Mouse (Mus musculus): Measurements from ENCODE around the gene Gm37240. TPM values are rescaled to one million over a fixed set of nuclear protein-coding genes. Genes with fewer than 3 reads are reported as not detected.

Gm37240 gene
- total RNA-seq, 1 experiment from 2014 or later: 0.93 TPM

DNA sequence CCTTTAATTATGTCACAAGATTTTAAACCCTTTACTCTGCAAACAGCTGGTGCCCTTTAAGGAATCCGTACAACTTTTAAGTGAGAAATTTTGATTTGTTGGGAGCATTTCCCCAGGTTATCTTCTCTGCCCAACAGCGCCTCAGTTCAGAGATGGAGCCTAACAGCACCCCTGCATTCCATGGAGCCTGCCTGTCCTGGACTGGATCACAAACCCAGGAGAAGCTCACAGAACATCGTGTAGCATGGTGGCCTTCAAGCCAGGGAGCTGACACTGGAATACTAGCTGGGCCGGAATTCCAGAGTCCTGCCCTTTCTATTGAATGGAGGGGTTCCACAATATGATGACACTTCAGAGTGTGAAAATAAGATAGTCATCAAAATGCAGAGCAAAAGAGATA is 110.0 kb downstream of the Gm37240 start:
- ATAC-seq (ENCODE audit: extremely low read depth, insufficient number of reproducible peaks, low FRiP score, poor library complexity, severe bottlenecking): no peak

DNA sequence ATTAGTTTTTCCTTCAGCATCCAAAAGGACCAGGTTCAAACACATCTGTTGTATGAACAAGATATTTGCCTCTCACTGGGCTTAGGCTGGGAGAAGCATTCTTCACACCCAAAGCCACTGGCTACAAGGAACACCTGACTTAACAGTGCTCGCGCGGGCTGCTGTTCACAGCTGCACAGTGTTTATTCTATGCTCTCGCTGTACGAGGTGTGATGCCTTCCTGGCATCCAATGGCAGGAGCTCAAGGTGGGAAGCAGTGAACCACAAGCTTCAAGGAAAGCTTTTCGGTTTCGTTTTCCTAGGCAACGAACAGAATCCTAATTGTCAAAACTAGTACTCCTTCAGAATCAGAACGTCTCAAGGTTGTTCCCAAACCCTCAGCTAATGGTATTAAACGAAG is 110.6 kb downstream of the Gm37240 start:
- no peak for ATAC-seq (ENCODE audit: extremely low read depth, insufficient number of reproducible peaks, low FRiP score, poor library complexity, severe bottlenecking)

- no peak for ATAC-seq (ENCODE audit: extremely low read depth, insufficient number of reproducible peaks, low FRiP score, poor library complexity, severe bottlenecking)
Measured at GRCm38 (mm10) chr3:85776126-85776525, 111.2 kb downstream of the Gm37240 start.

DNA sequence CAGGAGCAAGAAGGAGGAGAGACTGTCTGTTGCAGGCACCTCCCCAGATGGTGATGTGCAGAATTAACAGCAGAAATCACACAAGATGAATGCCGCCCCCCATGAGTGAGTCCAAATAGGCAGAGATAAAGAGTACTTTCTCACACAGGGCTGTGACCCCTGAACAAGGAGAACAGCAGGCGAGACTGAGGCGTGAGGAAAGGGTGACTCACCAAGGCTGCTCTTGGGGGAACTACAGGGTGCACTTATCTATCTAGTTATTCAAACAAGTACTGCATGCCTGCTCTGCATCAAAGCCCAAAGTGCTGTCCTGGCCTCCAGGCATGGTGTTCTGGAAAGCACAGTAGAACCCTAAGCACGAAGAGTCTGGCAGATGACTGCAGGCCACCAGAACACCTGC is 113.4 kb downstream of the Gm37240 start:
- no peak for ATAC-seq (ENCODE audit: extremely low read depth, insufficient number of reproducible peaks, low FRiP score, poor library complexity, severe bottlenecking)

DNA sequence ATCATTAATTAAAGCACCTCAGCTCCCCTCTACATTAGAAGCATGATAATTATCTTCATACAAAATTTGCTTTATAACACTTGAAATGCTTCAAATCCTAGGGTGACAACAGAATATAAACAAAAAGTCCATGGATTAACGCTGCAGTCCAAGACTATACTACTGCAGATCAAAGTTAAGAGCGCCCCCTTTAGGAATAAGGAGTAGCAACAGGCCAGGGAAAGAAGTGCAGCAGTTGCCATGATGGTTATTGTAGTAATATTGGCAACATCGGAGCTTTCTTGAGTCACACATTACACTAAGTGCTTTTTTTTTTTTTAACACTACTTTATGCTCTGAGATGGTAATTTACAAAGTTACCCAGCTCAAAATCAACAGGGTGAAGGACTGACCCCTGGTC is 113.9 kb downstream of the Gm37240 start:
- no peak for ATAC-seq (ENCODE audit: extremely low read depth, insufficient number of reproducible peaks, low FRiP score, poor library complexity, severe bottlenecking)

DNA sequence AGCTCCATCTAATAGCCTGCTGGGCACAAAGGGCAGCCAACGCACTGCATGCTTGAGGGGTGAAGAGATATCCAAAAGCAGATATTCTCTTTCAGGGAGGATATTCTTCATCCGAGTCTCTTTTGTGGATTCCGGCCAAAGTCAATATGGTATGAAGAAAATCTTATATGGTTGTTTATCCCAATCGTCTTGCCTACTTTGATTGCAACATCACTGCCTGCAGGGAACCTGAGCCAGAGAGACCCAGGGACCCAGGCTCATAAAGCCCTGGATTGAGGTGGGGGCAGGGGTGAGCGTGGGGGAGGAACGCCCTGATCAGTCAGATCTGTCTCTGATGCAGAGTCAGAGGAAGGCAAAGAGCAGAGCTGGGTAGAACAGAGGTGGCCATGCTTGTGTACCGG is 122.4 kb downstream of the Gm37240 start:
- no peak for ATAC-seq (ENCODE audit: extremely low read depth, insufficient number of reproducible peaks, low FRiP score, poor library complexity, severe bottlenecking)

DNA sequence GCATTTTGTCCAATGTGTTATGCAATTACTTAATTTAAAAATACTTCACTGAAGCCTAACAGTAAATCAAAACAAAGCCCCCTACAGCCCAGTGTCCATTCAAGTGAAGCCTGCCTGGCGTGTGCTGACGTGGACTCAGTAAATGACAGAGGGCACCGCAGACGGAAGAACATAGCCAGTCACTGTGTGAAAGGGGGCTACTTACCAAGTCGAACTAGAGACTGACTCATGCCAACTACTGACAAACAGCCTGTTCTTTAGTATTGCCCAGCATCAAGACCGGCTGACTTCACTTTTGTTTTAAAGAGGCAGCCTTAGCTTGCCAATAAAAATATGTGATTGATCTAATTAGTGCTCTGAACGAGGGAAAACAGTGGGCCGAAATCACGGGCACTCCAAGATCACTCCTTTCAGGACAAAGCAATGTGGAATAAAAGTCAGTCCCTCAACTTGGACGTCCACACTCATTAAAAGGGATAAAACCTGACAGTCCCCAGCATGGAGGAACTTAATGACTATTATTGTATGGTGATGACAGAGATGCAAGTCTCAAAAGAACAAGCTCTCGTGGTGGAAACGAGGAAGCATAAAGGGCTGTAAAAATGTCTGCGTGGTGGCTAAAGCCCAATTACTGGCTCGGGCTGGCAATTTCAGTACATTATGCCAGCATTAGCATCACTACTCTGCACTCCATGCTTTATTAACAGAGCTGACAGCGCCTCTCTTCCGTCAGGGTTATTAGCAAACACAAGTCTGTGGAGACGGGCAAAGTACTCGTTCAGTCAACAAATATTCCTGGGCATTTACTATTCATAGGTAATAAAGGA is 123.1 kb downstream of the Gm37240 start:
- no peak for ATAC-seq (ENCODE audit: extremely low read depth, insufficient number of reproducible peaks, low FRiP score, poor library complexity, severe bottlenecking)

DNA sequence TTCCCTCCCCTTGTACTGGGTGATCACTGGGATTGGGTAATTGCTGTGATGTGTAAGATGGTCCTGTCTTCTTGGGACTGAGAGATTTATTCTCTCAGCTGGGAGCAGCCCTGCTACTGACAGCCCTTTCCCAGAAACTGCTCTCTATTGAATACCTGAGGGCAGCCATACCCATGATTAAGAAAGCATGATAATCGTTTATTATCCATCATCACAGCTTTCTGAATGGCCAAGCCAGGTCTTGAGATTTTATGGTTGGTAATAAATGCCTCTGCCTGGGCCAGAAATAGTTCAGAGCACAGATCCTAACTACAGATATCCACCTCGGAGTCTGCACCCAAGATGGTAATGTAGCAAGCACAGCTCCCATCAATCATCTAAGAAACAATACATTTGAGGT is 129.4 kb downstream of the Gm37240 start:
- ATAC-seq (ENCODE audit: extremely low read depth, insufficient number of reproducible peaks, low FRiP score, poor library complexity, severe bottlenecking): no peak

- ATAC-seq (ENCODE audit: extremely low read depth, insufficient number of reproducible peaks, low FRiP score, poor library complexity, severe bottlenecking): no peak
Measured at GRCm38 (mm10) chr3:85757435-85757834, 129.9 kb downstream of the Gm37240 start.

GRCm38 (mm10) chr3:85749348-85749747 is 138.0 kb downstream of the Gm37240 start:
- no peak for ATAC-seq (ENCODE audit: extremely low read depth, insufficient number of reproducible peaks, low FRiP score, poor library complexity, severe bottlenecking)

GRCm38 (mm10) chr3:85748863-85749262 is 138.5 kb downstream of the Gm37240 start:
- ATAC-seq (ENCODE audit: extremely low read depth, insufficient number of reproducible peaks, low FRiP score, poor library complexity, severe bottlenecking): no peak

DNA sequence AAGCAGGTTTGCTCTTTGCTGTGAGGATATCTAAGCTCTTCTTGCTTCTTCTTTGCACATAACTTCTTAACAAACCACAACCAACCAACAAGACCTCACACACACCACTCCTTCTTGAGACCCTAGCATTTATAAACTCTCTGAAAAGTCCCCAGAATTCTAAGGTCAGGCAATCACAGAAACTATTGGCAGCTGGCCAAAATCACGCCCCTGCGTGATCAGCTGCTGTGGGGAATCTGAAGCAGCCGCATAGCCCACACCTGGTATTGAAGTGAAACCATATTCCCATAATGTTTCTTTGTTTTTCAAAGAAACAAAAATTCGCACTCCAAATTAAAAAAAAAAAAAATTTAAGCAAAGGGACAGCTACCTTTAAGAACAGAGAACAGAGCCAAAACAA is 141.2 kb downstream of the Gm37240 start:
- ATAC-seq (ENCODE audit: extremely low read depth, insufficient number of reproducible peaks, low FRiP score, poor library complexity, severe bottlenecking): no peak

DNA sequence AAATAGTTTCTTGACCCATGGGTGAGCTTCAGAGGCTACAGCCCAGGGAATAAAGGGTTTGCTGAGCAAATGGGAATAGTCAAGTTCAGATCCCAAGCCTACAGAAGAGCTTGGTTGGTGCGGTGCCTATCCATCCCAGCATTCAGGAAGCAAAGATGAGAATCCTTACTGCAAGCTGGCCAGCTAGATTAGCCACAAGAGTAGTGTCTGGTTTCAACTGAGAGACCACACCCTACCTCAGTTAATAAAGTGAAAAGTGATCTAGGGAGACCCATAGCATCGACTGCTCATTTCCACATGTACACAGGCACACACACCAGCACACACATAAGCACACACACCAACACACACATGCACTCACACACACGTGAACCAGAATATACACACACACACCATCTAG is 145.6 kb downstream of the Gm37240 start:
- no peak for ATAC-seq (ENCODE audit: extremely low read depth, insufficient number of reproducible peaks, low FRiP score, poor library complexity, severe bottlenecking)

GRCm38 (mm10) chr3:85738591-85738990 is 148.7 kb downstream of the Gm37240 start:
- ATAC-seq (ENCODE audit: extremely low read depth, insufficient number of reproducible peaks, low FRiP score, poor library complexity, severe bottlenecking): no peak

GRCm38 (mm10) chr3:85733939-85734729 is 153.2 kb downstream of the Gm37240 start:
- no peak for ATAC-seq (ENCODE audit: extremely low read depth, insufficient number of reproducible peaks, low FRiP score, poor library complexity, severe bottlenecking)

DNA sequence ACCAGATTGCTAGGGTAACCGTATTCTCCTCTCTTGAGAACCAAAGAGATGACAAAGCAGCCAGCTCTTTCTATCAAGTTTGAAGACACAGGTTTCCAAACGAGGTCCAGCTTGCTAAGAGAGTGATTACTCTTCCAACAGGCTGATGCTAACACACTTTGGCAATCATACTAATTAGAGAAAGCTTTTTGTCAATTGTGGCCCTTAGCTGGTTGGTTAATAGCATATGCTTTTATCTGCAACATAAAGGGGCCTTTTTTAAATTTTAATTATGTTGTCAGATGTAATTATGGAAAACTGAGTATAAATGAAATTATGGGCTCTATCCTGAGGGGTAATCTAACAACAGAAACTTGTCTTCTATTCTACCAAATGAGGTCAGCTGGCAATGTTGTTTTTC is 160.1 kb downstream of the Gm37240 start:
- ATAC-seq (ENCODE audit: extremely low read depth, insufficient number of reproducible peaks, low FRiP score, poor library complexity, severe bottlenecking): no peak

GRCm38 (mm10) chr3:85725971-85726370 is 161.3 kb downstream of the Gm37240 start:
- ATAC-seq (ENCODE audit: extremely low read depth, insufficient number of reproducible peaks, low FRiP score, poor library complexity, severe bottlenecking): no peak

DNA sequence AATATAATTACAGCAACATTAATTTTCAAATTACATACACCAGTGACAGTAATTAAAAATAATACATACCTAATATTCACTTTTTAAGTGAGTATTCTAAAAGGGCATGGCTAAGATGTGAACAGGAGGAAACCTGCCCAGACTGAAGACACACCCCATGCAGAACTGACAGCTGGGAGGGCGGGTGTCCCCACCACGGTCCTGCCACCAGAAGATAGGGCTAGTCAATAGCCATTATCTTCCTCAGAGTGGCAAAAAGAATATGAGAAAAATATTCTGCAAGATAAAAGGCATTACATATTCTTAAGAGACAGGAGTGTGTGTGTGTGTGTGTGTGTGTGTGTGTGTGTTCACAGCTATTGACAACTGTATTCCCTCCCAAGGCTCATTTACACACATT is 162.2 kb downstream of the Gm37240 start:
- ATAC-seq (ENCODE audit: extremely low read depth, insufficient number of reproducible peaks, low FRiP score, poor library complexity, severe bottlenecking): no peak

GRCm38 (mm10) chr3:85722581-85722980 is 164.7 kb downstream of the Gm37240 start:
- no peak for ATAC-seq (ENCODE audit: extremely low read depth, insufficient number of reproducible peaks, low FRiP score, poor library complexity, severe bottlenecking)

GRCm38 (mm10) chr3:85715764-85716297 is 171.5 kb downstream of the Gm37240 start:
- no peak for ATAC-seq (ENCODE audit: extremely low read depth, insufficient number of reproducible peaks, low FRiP score, poor library complexity, severe bottlenecking)

Measured in neutrophil, adult 5-6 weeks (primary cell).